Mouse (Mus musculus) midbrain, embryonic 11.5 days (tissue): ENCODE measurements at regions not wholly inside any gene's neighbourhood (a gene's known extent, or its start where the extent isn't known, plus 50 kb on each side); places are given as distances from the start of the nearest gene placed in this dataset.

Experiments used
- ATAC-seq: fragments of 200-750 bp; cut with Nextera tagmentation; 2 replicates; pipeline ENCODE4 v1.8.0; 2017; ENCODE audit warnings: moderate TSS enrichment, moderate library complexity; ENCODE audit not compliant: low FRiP score
- DNase-seq: peaks from one replicate; pipeline ENCODE4 v3.0.0; 2015; ENCODE audit warnings: low spot score; ENCODE audit errors: missing footprints
- H3K27ac ChIP-seq: fragments of 300-500 bp; sonication (generic); 2 replicates; pipeline ENCODE4 v1.5.1; 2014; ENCODE audit warnings: low read depth, low read length
- H3K27me3 ChIP-seq: fragments of 300-500 bp; sonication (generic); 2 replicates; pipeline ENCODE4 v1.6.1; 2014; ENCODE audit warnings: mild to moderate bottlenecking, low read length, moderate library complexity, mixed read lengths; ENCODE audit not compliant: control insufficient read depth, insufficient read depth
- H3K36me3 ChIP-seq: fragments of 300-500 bp; sonication (generic); 2 replicates; pipeline ENCODE4 v1.6.1; 2014; ENCODE audit warnings: mild to moderate bottlenecking, low read length, moderate library complexity, mixed read lengths; ENCODE audit not compliant: control insufficient read depth, insufficient read depth
- H3K4me1 ChIP-seq: fragments of 300-500 bp; sonication (generic); 2 replicates; pipeline ENCODE4 v1.6.1; 2014; ENCODE audit warnings: low read length; ENCODE audit not compliant: control insufficient read depth, insufficient read depth
- H3K4me2 ChIP-seq: fragments of 300-500 bp; sonication (generic); 2 replicates; pipeline ENCODE4 v1.6.1; 2014; ENCODE audit warnings: mild to moderate bottlenecking, moderate library complexity
- H3K4me3 ChIP-seq: fragments of 300-500 bp; sonication (generic); 2 replicates; pipeline ENCODE4 v1.5.1; 2014; ENCODE audit warnings: low read depth, low read length
- H3K9ac ChIP-seq: fragments of 300-500 bp; sonication (generic); 2 replicates; pipeline ENCODE4 v1.6.1; 2014; ENCODE audit warnings: low read length
- H3K9me3 ChIP-seq: fragments of 300-500 bp; sonication (generic); 2 replicates; pipeline ENCODE4 v1.6.1; 2016; ENCODE audit warnings: low read length; ENCODE audit not compliant: control insufficient read depth
- WGBS: fragments of 180-500 bp; shearing (Covaris S2); extraction: QIAGEN DNeasy Blood & Tissue Kit; methylation state at CpG from one replicate; pipeline ENCODE4 v1.1.7; 2014; 5-methylcytosine and 5-hydroxymethylcytosine counted together

DNA sequence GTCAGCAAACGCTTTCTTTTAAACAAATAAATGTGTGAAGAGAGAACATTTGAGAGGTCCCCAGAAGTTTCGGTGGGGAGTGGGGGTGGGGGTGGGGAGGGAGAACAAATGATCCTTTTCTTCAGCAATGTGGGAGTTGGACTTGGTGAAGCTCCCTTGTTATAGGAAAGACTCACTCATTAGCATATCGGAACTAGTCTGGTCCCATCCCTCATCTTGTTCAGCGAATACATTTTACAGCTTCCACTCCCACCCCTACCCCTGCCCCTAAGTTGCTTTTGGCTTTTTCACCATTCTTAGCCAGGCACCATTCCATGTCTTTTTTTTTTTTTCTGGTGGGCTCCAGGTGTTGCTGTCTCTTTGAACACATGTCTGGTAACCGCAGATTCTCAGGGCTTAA is 2693.2 kb upstream of the 5930422O12Rik start:
- Histone ChIP-seq H3K4me1 (no peaks in the 10 kb centered on the region), H3K27ac (no peak overlapping the region), H3K4me2 (no peak overlapping the region), H3K4me3 (no peak overlapping the region), H3K36me3 (no peaks in the 10 kb centered on the region), H3K9ac (no peak overlapping the region), H3K9me3 (no peaks in the 10 kb centered on the region), H3K27me3 (no peaks in the 10 kb centered on the region)
- no peak for ATAC-seq
- DNase-seq, result no peak
- 82% methylated on average over 5 of the region's 5 CpGs for WGBS

- Histone ChIP-seq H3K27me3 (no peaks in the 10 kb centered on the region), H3K36me3 (no peaks in the 10 kb centered on the region), H3K9me3 (no peaks in the 10 kb centered on the region), H3K4me2 (no peak overlapping the region), H3K4me1 (no peaks in the 10 kb centered on the region), H3K9ac (no peak overlapping the region), H3K4me3 (no peak overlapping the region), H3K27ac (no peak overlapping the region)
- 87% methylated on average over 10 of the region's 10 CpGs for WGBS
- ATAC-seq (no peak), DNase-seq (no peak)
These were observed 2692.8 kb upstream of the 5930422O12Rik start for GRCm38 (mm10) chr8:30735740-30736139.

DNA sequence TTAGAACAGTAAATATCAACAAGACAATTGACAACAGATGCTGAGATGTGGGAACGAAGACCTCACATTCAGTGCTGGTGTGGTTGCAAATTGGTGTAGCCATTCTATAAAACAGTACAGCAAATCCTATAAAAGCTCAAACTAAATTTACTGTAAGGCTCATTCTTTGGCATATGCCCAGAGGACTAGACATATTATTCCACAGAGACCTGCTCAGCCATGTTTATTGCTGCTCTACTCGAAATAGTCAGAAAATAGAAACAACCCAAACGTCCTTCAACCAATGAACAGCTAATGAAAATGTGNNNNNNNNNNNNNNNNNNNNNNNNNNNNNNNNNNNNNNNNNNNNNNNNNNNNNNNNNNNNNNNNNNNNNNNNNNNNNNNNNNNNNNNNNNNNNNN is 2681.6 kb upstream of the 5930422O12Rik start:
- 82% methylated on average over 3 of the region's 3 CpGs for WGBS
- DNase-seq (no peak), ATAC-seq (no peak)
- no peak overlapping the region for H3K4me3 ChIP-seq
- no peak overlapping the region for H3K9ac ChIP-seq
- H3K27ac ChIP-seq, result no peak overlapping the region
- H3K36me3 ChIP-seq, result no peaks in the 10 kb centered on the region
- H3K4me1 ChIP-seq, result no peaks in the 10 kb centered on the region
- H3K27me3 ChIP-seq, result no peaks in the 10 kb centered on the region
- no peaks in the 10 kb centered on the region for H3K9me3 ChIP-seq
- no peak overlapping the region for H3K4me2 ChIP-seq
